Mouse (Mus musculus): Measurements from ENCODE around the gene Rprd1b.

- no peak for TF ChIP-seq POLR2A (IDR thresholded peaks at IDR 0.05; ENCODE audit: borderline replicate concordance, extremely low read depth, low read depth, low read length)
- no peak for TF ChIP-seq CTCF (IDR thresholded peaks at IDR 0.05; ENCODE audit: insufficient read depth, low read length)
These were observed 39.7 kb upstream of the Rprd1b start for GRCm38 (mm10) chr2:157988416-157989190.

Data from lung, adult 2 months (tissue).